Mouse (Mus musculus): Measurements from ENCODE around the gene Usp46. TPM values are rescaled to one million over a fixed set of nuclear protein-coding genes. Genes with fewer than 3 reads are reported as not detected.
"Not testable (repeated sequence)": the region's sequence is repeated elsewhere in the genome, so short reads cannot be mapped to it uniquely, and the experiment has no call there.

The Usp46 gene
- polyA plus RNA-seq, 1 experiment from 2014 or later, result 27.3 TPM

DNA sequence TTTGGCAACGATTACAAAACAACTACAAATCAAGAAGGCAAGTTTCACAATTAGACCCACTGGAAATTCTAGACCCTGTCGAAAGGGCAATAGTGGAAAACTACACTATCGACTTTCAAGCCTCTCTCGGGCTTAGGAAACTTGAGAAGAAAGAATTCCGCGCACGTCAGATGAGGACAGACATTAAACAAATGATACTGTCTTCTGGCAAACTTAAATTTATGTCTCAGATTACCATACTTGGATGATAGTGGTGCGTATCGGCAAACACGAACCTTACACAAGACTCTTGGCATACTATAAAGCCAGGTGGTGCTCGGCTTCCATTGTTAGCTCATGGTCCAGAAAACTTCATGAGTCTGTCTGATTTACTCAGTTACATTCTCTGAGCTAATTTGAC, 90.8 kb downstream of the Usp46 start:
- WGBS, result 40% methylated on average over 11 of the region's 11 CpGs
- no peak overlapping the region for H3K27ac ChIP-seq (ENCODE audit: low read length)
- no peak overlapping the region for H3K4me3 ChIP-seq (ENCODE audit: low read depth, low read length)
- DNase-seq (ENCODE audit: low spot score), result peak; percentile 41
- ATAC-seq, result no peak
- no peak overlapping the region for H3K4me2 ChIP-seq (replicated peaks; ENCODE audit: low read depth, low read length)
- H3K27me3 ChIP-seq (replicated peaks; ENCODE audit: insufficient read depth, low read length), result no peaks in the 10 kb centered on the region
- TF ChIP-seq CTCF (IDR thresholded peaks at IDR 0.05) (no peak), EP300 (IDR thresholded peaks at IDR 0.05) (no peak)
- no peak overlapping the region for H3K9ac ChIP-seq (replicated peaks; ENCODE audit: low read depth)
- no peaks in the 10 kb centered on the region for H3K36me3 ChIP-seq (ENCODE audit: insufficient read depth, low read length)
- no peaks in the 10 kb centered on the region for H3K4me1 ChIP-seq (ENCODE audit: insufficient read depth, low read depth, low read length)
- H3K9me3 ChIP-seq (ENCODE audit: low read length), result no peaks in the 10 kb centered on the region

GRCm38 (mm10) chr5:73971701-73972100, 96.5 kb downstream of the Usp46 start:
- WGBS, result 59% methylated on average over 5 of the region's 5 CpGs
- H3K4me3 ChIP-seq (ENCODE audit: low read depth, low read length), result no peak overlapping the region
- no peak overlapping the region for H3K4me2 ChIP-seq (replicated peaks; ENCODE audit: low read depth, low read length)
- DNase-seq (ENCODE audit: low spot score), result peak; percentile 57
- no peaks in the 10 kb centered on the region for H3K9me3 ChIP-seq (ENCODE audit: low read length)
- H3K36me3 ChIP-seq (ENCODE audit: insufficient read depth, low read length), result no peaks in the 10 kb centered on the region
- ATAC-seq, result no peak
- H3K27me3 ChIP-seq (replicated peaks; ENCODE audit: insufficient read depth, low read length), result no peaks in the 10 kb centered on the region
- H3K27ac ChIP-seq (ENCODE audit: low read length), result no peak overlapping the region
- no peak overlapping the region for H3K9ac ChIP-seq (replicated peaks; ENCODE audit: low read depth)
- no peaks in the 10 kb centered on the region for H3K4me1 ChIP-seq (ENCODE audit: insufficient read depth, low read depth, low read length)
- TF ChIP-seq CTCF (IDR thresholded peaks at IDR 0.05), result no peak
- TF ChIP-seq EP300 (IDR thresholded peaks at IDR 0.05), result no peak

- peak; percentile 28 for ATAC-seq
- TF ChIP-seq CTCF (IDR thresholded peaks at IDR 0.05) (no peak), EP300 (IDR thresholded peaks at IDR 0.05) (no peak)
- H3K9me3 ChIP-seq (ENCODE audit: low read length), result no peaks in the 10 kb centered on the region
- no peak overlapping the region for H3K9ac ChIP-seq (replicated peaks; ENCODE audit: low read depth)
- no peaks in the 10 kb centered on the region for H3K4me1 ChIP-seq (ENCODE audit: insufficient read depth, low read depth, low read length)
- H3K4me2 ChIP-seq (replicated peaks; ENCODE audit: low read depth, low read length), result no peak overlapping the region
- H3K4me3 ChIP-seq (ENCODE audit: low read depth, low read length), result no peak overlapping the region
- 16% methylated on average over 7 of the region's 7 CpGs for WGBS
- peak; percentile 52 for DNase-seq (ENCODE audit: low spot score)
- no peak overlapping the region for H3K27ac ChIP-seq (ENCODE audit: low read length)
- H3K36me3 ChIP-seq (ENCODE audit: insufficient read depth, low read length), result no peaks in the 10 kb centered on the region
- no peaks in the 10 kb centered on the region for H3K27me3 ChIP-seq (replicated peaks; ENCODE audit: insufficient read depth, low read length)
Measured at GRCm38 (mm10) chr5:73970024-73970628, 98.1 kb downstream of the Usp46 start.

DNA sequence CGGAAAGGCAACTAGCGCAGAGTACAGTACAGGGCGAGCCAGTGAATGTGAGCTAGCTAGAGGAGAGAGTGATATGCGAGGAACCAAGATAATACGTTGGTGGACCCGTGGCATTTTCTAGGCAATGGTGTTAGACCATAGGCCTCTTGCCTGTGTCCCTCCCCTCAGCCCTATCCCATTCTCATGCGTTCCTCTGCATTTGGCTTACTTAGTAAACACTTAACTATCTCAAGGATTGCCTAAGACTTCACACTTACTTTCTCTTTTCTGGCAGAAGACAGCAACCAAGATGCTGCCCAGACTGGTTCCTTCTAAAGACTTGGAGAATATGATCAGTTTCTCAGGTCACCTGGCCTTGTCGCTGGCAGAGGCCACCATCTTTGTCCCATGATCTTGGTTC, 98.9 kb downstream of the Usp46 start:
- Histone ChIP-seq H3K36me3 (ENCODE audit: insufficient read depth, low read length) (no peaks in the 10 kb centered on the region), H3K4me1 (ENCODE audit: insufficient read depth, low read depth, low read length) (no peaks in the 10 kb centered on the region), H3K4me2 (replicated peaks; ENCODE audit: low read depth, low read length) (no peak overlapping the region), H3K4me3 (ENCODE audit: low read depth, low read length) (no peak overlapping the region), H3K9ac (replicated peaks; ENCODE audit: low read depth) (no peak overlapping the region), H3K9me3 (ENCODE audit: low read length) (no peaks in the 10 kb centered on the region), H3K27ac (ENCODE audit: low read length) (no peak overlapping the region), H3K27me3 (replicated peaks; ENCODE audit: insufficient read depth, low read length) (no peaks in the 10 kb centered on the region)
- WGBS, result 64% methylated on average over 8 of the region's 8 CpGs
- ATAC-seq (peak; percentile 56), DNase-seq (ENCODE audit: low spot score) (peak; percentile 69)
- TF ChIP-seq CTCF (IDR thresholded peaks at IDR 0.05) (no peak), EP300 (IDR thresholded peaks at IDR 0.05) (no peak)

DNA sequence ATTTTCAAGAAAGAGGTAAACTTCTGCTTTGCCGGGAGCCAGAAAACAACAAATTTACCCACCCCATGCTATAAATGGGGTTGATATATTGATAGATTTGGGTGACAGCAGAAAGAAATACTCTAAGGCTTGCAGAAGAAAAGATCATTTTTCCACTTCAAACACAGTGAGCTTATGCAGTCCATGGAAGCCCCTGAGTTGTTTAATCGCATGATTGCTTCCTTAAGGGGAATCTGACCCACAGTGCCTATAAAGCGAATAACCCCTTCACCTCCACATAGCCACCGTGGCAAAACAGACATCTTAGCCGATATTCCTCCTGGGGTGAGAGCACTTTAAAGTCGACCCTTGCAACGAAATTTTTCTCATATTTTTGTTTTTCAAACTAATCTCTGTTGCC, 108.5 kb downstream of the Usp46 start:
- no peak for ATAC-seq
- no peak overlapping the region for H3K9ac ChIP-seq (replicated peaks; ENCODE audit: low read depth)
- H3K4me2 ChIP-seq (replicated peaks; ENCODE audit: low read depth, low read length), result no peak overlapping the region
- no peaks in the 10 kb centered on the region for H3K27me3 ChIP-seq (replicated peaks; ENCODE audit: insufficient read depth, low read length)
- no peak for DNase-seq (ENCODE audit: low spot score)
- TF ChIP-seq CTCF (IDR thresholded peaks at IDR 0.05) (no peak), EP300 (IDR thresholded peaks at IDR 0.05) (no peak)
- no peak overlapping the region for H3K27ac ChIP-seq (ENCODE audit: low read length)
- WGBS, result 81% methylated on average over 7 of the region's 7 CpGs
- H3K4me1 ChIP-seq (ENCODE audit: insufficient read depth, low read depth, low read length), result no peaks in the 10 kb centered on the region
- H3K9me3 ChIP-seq (ENCODE audit: low read length), result no peaks in the 10 kb centered on the region
- no peak overlapping the region for H3K4me3 ChIP-seq (ENCODE audit: low read depth, low read length)
- H3K36me3 ChIP-seq (ENCODE audit: insufficient read depth, low read length), result no peaks in the 10 kb centered on the region

DNA sequence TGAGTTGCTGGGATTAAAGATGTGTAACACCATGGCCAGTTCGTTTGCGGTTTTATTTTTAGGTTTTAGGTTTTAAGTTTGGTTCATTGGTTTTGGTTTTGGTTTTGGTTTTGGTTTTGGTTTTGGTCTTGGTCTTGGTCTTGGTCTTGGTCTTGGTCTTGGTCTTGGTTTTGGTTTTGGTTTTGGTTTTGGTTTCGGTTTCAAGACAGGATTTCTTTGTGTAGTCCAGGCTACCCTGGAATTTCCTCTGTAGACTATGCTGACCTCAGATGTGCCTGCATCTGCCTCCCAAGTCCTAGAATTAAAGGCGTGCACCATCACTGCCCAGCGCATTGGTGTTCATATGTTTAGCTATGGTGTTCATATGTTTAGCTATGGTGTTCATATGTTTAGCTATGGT, 109.6 kb downstream of the Usp46 start:
- not testable (repeated sequence) for H3K36me3 ChIP-seq (ENCODE audit: insufficient read depth, low read length); H3K9ac ChIP-seq (replicated peaks; ENCODE audit: low read depth); H3K9me3 ChIP-seq (ENCODE audit: low read length); H3K4me1 ChIP-seq (ENCODE audit: insufficient read depth, low read depth, low read length); DNase-seq (ENCODE audit: low spot score); H3K4me3 ChIP-seq (ENCODE audit: low read depth, low read length); H3K27ac ChIP-seq (ENCODE audit: low read length); ATAC-seq; H3K4me2 ChIP-seq (replicated peaks; ENCODE audit: low read depth, low read length); H3K27me3 ChIP-seq (replicated peaks; ENCODE audit: insufficient read depth, low read length)
- WGBS, result 93% methylated on average over 5 of the region's 5 CpGs

- Histone ChIP-seq H3K27ac (ENCODE audit: low read length) (no peak overlapping the region), H3K27me3 (replicated peaks; ENCODE audit: insufficient read depth, low read length) (no peaks in the 10 kb centered on the region), H3K4me2 (replicated peaks; ENCODE audit: low read depth, low read length) (no peak overlapping the region), H3K4me3 (ENCODE audit: low read depth, low read length) (no peak overlapping the region), H3K9me3 (ENCODE audit: low read length) (no peaks in the 10 kb centered on the region), H3K36me3 (ENCODE audit: insufficient read depth, low read length) (no peaks in the 10 kb centered on the region), H3K9ac (replicated peaks; ENCODE audit: low read depth) (no peak overlapping the region), H3K4me1 (ENCODE audit: insufficient read depth, low read depth, low read length) (no peaks in the 10 kb centered on the region)
- ATAC-seq (no peak), DNase-seq (ENCODE audit: low spot score) (no peak)
- WGBS, result 90% methylated on average over 5 of the region's 5 CpGs
- TF ChIP-seq EP300 (IDR thresholded peaks at IDR 0.05), result no peak
Measured at GRCm38 (mm10) chr5:73958096-73958495, 110.1 kb downstream of the Usp46 start.
